Mouse (Mus musculus) E14TG2a.4 (cell line): ENCODE measurements at regions not wholly inside any gene's neighbourhood (a gene's known extent, or its start where the extent isn't known, plus 50 kb on each side); places are given as distances from the start of the nearest gene placed in this dataset.

Source experiments
- CTCF ChIP-seq: conservative IDR thresholded peaks from 2 replicates; pipeline ENCODE4 v1.5.1; 2014; ENCODE audit warnings: low read length
- NANOG ChIP-seq: IDR thresholded peaks from 2 replicates; pipeline ENCODE4 v1.6.1; 2014; ENCODE audit warnings: borderline replicate concordance, low read length, mixed read lengths
- POU5F1 ChIP-seq: IDR thresholded peaks from 2 replicates; pipeline ENCODE4 v1.6.1; 2014; ENCODE audit warnings: low read length, borderline replicate concordance

DNA sequence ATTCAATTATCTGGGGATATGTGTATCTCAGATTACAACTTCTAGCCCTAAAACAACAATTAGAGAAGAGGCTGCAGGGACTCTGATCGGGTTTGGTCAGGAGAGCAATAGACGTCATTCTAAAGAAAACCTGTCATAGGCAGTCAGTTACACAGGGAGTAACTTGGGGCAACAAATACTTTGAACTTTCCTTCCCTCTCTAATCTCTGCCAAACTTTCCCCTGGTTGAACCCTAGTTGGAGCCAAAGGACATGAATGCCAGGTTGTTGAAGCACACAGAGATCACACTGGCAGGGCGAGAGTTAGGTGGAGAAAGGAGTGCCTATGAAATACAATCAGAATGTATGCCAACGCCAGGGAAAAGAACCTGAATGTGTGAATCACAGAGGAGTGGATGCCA lies 60.0 kb upstream of the Abcd3 start:
- TF ChIP-seq CTCF (no peak), NANOG (no peak), POU5F1 (no peak)
